Mouse (Mus musculus): ENCODE measurements around the gene Ppp3ca.

Gene Ppp3ca

DNA sequence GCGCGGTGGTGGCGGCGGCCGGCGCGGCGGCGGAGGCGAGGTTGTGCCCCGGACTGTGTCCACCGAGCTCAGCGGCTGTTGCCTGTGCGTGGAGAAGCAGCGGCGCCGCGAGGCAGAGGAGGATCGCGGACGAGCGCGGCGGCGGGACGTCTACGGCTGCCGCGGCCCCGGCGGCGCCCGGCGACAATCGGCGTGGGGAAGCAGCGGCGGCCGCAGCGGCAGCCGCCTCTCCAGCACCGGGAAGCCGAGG lies at the start of gene Ppp3ca:
Gene Ppp3ca (plus strand): TSS at position 15 of the 250 bp plus-strand sequence.
- DNase-seq (ENCODE audit: low read depth) = no peak

GRCm38 (mm10) chr3:136640544-136641230 lies 29.2 kb upstream of the Ppp3ca start:
- peak; percentile 93 for DNase-seq (ENCODE audit: low read depth)

DNA sequence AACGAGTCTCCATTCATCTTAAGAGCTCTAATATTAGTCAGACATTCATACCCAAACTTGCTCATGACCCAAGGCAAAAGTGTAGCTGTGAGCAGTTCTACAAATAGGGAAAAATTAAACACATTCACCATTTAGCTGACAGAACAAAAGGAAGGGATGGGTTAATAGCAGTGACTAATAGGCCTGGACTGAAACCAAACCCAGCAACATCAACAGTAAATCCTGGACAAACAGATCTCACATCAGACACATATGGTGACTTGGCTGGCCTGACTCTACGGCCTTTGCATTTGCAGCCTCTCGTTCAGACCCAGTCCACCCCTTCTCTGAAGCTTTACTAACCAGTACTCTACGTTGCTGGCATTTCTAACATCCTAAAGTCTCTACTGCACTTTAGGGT lies 19.0 kb upstream of the Ppp3ca start:
- DNase-seq (ENCODE audit: low read depth) = peak; percentile 74

DNA sequence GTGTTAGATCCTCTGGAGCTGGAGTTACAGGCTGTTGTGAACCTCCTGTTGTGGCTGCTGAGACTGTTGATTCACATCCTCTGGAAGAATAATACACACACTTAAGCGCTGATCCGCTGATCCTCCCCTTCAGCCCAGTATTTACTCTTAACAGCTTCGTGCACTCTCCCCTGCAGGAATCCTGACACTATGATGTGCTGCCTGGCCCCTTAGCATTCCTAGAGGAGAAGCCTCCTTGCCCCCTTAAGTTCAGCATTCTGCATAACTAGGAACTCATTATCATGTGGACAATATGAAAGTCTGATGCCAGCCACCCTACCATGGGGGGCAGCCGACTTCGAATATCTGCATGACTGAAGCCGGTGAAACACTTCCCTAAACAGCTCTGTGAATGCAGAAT lies 18.4 kb upstream of the Ppp3ca start:
- no peak for DNase-seq (ENCODE audit: low read depth)

- no peak for DNase-seq (ENCODE audit: low read depth)
Measured at GRCm38 (mm10) chr3:136656460-136657035, 13.4 kb upstream of the Ppp3ca start.

- no peak for DNase-seq (ENCODE audit: low read depth)
Measured at GRCm38 (mm10) chr3:136658681-136659080, 11.2 kb upstream of the Ppp3ca start.

DNA sequence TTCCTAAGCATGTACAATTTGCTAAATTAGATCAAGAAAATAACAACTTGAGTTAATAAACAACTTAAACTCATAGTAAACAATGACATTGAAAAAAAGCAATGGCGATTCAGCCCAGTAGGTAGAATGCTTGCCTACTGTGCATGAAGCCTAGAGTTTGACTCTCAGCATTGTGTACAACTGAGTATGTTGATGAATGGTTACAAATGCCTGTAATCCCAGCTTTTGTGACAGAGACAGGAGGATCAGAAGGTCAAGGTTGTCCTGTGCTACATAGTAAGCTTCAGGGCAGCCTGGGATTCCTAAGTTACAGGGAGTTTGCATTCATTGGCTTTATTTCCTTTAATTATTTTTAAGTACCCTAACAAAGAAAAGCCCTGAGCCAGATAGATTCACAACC lies 4.8 kb upstream of the Ppp3ca start:
- DNase-seq (ENCODE audit: low read depth) = no peak

DNA sequence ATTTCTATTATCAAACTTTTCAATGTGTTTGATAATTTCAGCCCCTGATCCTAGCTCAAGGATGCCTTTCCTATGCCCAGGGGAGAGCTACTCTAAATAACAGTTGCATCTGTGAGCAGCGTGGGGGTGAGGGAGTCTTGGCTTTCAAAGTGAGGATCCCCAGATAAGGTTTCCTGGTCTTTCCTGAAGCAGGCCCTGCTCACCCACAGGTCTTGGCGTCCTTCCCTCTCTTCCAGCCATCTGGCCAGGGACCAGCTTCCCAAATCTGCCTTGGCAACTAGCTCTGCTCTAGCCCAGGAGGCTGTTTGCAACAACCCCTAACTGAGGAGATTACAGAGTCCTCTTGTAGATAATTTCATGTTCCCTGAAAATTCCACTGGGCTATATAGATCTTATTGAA lies 1.9 kb upstream of the Ppp3ca start:
- peak; percentile 87 for DNase-seq (ENCODE audit: low read depth)

- peak; percentile 99 for DNase-seq (ENCODE audit: low read depth)
Measured at GRCm38 (mm10) chr3:136669231-136670109, 454 bp upstream of the Ppp3ca start.

GRCm38 (mm10) chr3:136670360-136671131 lies 622 bp downstream of the Ppp3ca start:
- peak; percentile 71 for DNase-seq (ENCODE audit: low read depth)

- DNase-seq (ENCODE audit: low read depth) = peak; percentile 89
Measured at GRCm38 (mm10) chr3:136671161-136671939, 1.4 kb downstream of the Ppp3ca start.

- DNase-seq (ENCODE audit: low read depth) = peak; percentile 40
Measured at GRCm38 (mm10) chr3:136671940-136672278, 2.0 kb downstream of the Ppp3ca start.

DNA sequence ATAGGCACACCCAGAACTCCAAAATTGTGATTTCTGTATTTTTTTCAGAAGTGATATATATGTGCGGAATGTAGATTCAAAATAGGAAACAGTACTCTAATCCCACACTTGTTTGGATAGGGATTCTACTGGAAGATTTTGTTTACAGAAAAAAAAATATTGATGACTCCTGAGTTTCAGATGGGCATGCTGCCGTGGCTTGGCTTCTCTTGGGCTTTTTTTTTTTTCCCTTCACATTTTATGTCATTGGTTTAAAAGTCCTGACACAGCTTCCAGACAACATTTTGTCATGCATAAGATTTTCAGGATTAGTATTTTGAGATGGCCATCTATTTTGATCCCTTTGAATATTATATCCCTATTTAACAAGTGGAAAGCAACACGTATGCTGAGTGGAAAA lies 2.9 kb downstream of the Ppp3ca start:
- DNase-seq (ENCODE audit: low read depth) = no peak

DNA sequence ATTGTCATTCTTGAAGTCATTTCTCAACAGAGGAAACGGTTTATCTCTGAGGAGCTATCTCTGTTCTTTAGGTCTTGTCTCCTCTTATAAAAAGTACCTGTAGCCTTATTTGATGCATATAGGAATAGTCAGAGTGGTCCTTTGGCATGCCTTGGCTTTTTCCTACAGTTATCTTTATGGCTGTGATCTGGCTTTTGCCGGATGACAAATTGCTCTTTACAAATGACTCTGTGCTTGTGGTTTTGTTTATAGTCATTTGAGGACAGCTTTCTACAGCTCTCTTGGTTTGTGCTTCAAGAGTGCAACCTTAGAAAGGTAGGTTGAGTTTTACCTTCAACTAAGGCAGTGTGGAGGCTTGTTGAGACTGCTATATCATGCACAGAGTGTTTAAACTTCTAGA lies 3.4 kb downstream of the Ppp3ca start:
- DNase-seq (ENCODE audit: low read depth) = no peak

- DNase-seq (ENCODE audit: low read depth) = no peak
Measured at GRCm38 (mm10) chr3:136674486-136674885, 4.6 kb downstream of the Ppp3ca start.

GRCm38 (mm10) chr3:136676991-136677390 lies 7.1 kb downstream of the Ppp3ca start:
- DNase-seq (ENCODE audit: low read depth) = peak; percentile 44

GRCm38 (mm10) chr3:136678386-136678785 lies 8.5 kb downstream of the Ppp3ca start:
- no peak for DNase-seq (ENCODE audit: low read depth)

DNA sequence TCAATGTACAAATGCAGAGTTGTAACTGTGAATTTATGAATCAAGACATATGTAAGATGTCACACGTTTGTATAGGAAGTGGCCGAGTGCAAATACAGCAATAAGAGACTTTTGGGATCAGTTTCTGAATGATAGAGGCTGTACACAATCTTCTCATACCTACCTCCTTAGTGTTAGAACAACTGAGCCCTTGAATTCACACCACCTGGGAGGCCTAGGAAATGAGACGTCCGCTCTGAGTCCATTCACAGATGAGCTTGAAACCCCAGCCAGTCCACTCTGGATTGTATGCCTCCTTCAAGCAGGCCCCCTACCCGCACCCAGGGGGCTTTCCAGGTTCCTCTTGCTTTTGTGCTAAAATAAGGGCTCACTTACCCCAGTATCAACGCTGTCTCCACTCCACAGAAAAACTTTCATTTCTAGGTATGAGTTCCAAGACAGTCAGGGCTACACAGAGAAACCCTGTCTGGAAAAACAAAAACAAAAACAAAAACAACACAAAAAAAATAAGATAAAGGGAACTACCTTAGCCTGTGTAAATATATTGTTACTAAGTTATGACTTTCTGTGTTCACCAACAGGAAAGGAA lies 10.1 kb downstream of the Ppp3ca start:
- DNase-seq (ENCODE audit: low read depth) = no peak

GRCm38 (mm10) chr3:136682242-136682641 lies 12.3 kb downstream of the Ppp3ca start:
- DNase-seq (ENCODE audit: low read depth) = no peak

GRCm38 (mm10) chr3:136684191-136684958 lies 14.5 kb downstream of the Ppp3ca start:
- peak; percentile 51 for DNase-seq (ENCODE audit: low read depth)

GRCm38 (mm10) chr3:136686429-136686828 lies 16.5 kb downstream of the Ppp3ca start:
- DNase-seq (ENCODE audit: low read depth) = no peak

Data from NIH3T3 (cell line).